Mouse (Mus musculus): Measurements from ENCODE around the gene Kcnab1. TPM values are rescaled to one million over a fixed set of nuclear protein-coding genes. Genes with fewer than 3 reads are reported as not detected.

Gene Kcnab1
- total and polyA plus RNA-seq, 3 experiments, result 0.82 to 4.5 (median 2.9) TPM

- DNase-seq, result no peak
- Histone ChIP-seq H3K27me3 (ENCODE audit: control insufficient read depth, insufficient read depth, low read length) (no peaks in the 10 kb centered on the region), H3K36me3 (ENCODE audit: control insufficient read depth, insufficient read depth, low read length) (no peaks in the 10 kb centered on the region), H3K4me3 (no peak overlapping the region), H3K27ac (no peak overlapping the region), H3K9ac (ENCODE audit: low read depth, low read length) (no peak overlapping the region), H3K79me2 (replicated peaks; ENCODE audit: control insufficient read depth, insufficient read depth, low read length) (no peaks in the 10 kb centered on the region), H3K4me1 (ENCODE audit: control insufficient read depth, insufficient read depth, low read length) (no peaks in the 10 kb centered on the region)
- TF ChIP-seq POLR2A (IDR thresholded peaks at IDR 0.05; ENCODE audit: insufficient read depth, low read depth, low read length) (no peak), CTCF (IDR thresholded peaks at IDR 0.05) (no peak), EP300 (IDR thresholded peaks at IDR 0.05; ENCODE audit: insufficient read depth, low read depth, low read length) (no peak)
- WGBS, result 82% methylated on average over 1 of the region's 1 CpGs
- intact Hi-C loops (cut with DNase I), result no loop called here
Observed at GRCm38 (mm10) chr3:65230978-65231377, 121.8 kb downstream of the Kcnab1 start.

GRCm38 (mm10) chr3:65231419-65232090 lies 122.4 kb downstream of the Kcnab1 start:
- no peak for TF ChIP-seq POLR2A (IDR thresholded peaks at IDR 0.05; ENCODE audit: insufficient read depth, low read depth, low read length)
- TF ChIP-seq CTCF (IDR thresholded peaks at IDR 0.05), result no peak
- TF ChIP-seq EP300 (IDR thresholded peaks at IDR 0.05; ENCODE audit: insufficient read depth, low read depth, low read length), result no peak
- Histone ChIP-seq H3K79me2 (replicated peaks; ENCODE audit: control insufficient read depth, insufficient read depth, low read length) (no peaks in the 10 kb centered on the region), H3K36me3 (ENCODE audit: control insufficient read depth, insufficient read depth, low read length) (no peaks in the 10 kb centered on the region), H3K9ac (ENCODE audit: low read depth, low read length) (no peak overlapping the region), H3K4me1 (ENCODE audit: control insufficient read depth, insufficient read depth, low read length) (no peaks in the 10 kb centered on the region), H3K27ac (no peak overlapping the region), H3K4me3 (no peak overlapping the region), H3K27me3 (ENCODE audit: control insufficient read depth, insufficient read depth, low read length) (no peaks in the 10 kb centered on the region)
- intact Hi-C loops (cut with DNase I), result no loop called here
- no peak for DNase-seq
- WGBS, result 69% methylated on average over 11 of the region's 11 CpGs

- H3K4me1 ChIP-seq (ENCODE audit: control insufficient read depth, insufficient read depth, low read length), result no peaks in the 10 kb centered on the region
- H3K4me3 ChIP-seq, result no peak overlapping the region
- no peaks in the 10 kb centered on the region for H3K79me2 ChIP-seq (replicated peaks; ENCODE audit: control insufficient read depth, insufficient read depth, low read length)
- TF ChIP-seq EP300 (IDR thresholded peaks at IDR 0.05; ENCODE audit: insufficient read depth, low read depth, low read length) (no peak), CTCF (IDR thresholded peaks at IDR 0.05) (no peak), POLR2A (IDR thresholded peaks at IDR 0.05; ENCODE audit: insufficient read depth, low read depth, low read length) (no peak)
- DNase-seq, result no peak
- H3K27me3 ChIP-seq (ENCODE audit: control insufficient read depth, insufficient read depth, low read length), result no peaks in the 10 kb centered on the region
- no peak overlapping the region for H3K27ac ChIP-seq
- intact Hi-C loops (cut with DNase I), result no loop called here
- 69% methylated on average over 6 of the region's 6 CpGs for WGBS
- H3K9ac ChIP-seq (ENCODE audit: low read depth, low read length), result no peak overlapping the region
- no peaks in the 10 kb centered on the region for H3K36me3 ChIP-seq (ENCODE audit: control insufficient read depth, insufficient read depth, low read length)
Observed at GRCm38 (mm10) chr3:65249023-65249422, 139.8 kb downstream of the Kcnab1 start.

- Histone ChIP-seq H3K4me1 (ENCODE audit: control insufficient read depth, insufficient read depth, low read length) (no peaks in the 10 kb centered on the region; the same call in 1 of the 2 replicates), H3K27me3 (ENCODE audit: control insufficient read depth, insufficient read depth, low read length) (no peaks in the 10 kb centered on the region), H3K79me2 (replicated peaks; ENCODE audit: control insufficient read depth, insufficient read depth, low read length) (no peaks in the 10 kb centered on the region), H3K9ac (ENCODE audit: low read depth, low read length) (no peak overlapping the region), H3K4me3 (no peak overlapping the region), H3K36me3 (ENCODE audit: control insufficient read depth, insufficient read depth, low read length) (no peaks in the 10 kb centered on the region), H3K27ac (no peak overlapping the region)
- TF ChIP-seq CTCF (IDR thresholded peaks at IDR 0.05) (no peak), POLR2A (IDR thresholded peaks at IDR 0.05; ENCODE audit: insufficient read depth, low read depth, low read length) (no peak), EP300 (IDR thresholded peaks at IDR 0.05; ENCODE audit: insufficient read depth, low read depth, low read length) (no peak)
- no peak for DNase-seq
- 58% methylated on average over 4 of the region's 4 CpGs for WGBS
- intact Hi-C loops (cut with DNase I), result no loop called here
Observed at GRCm38 (mm10) chr3:65260521-65260920, 151.3 kb downstream of the Kcnab1 start.

- Histone ChIP-seq H3K4me3 (no peak overlapping the region), H3K4me1 (ENCODE audit: control insufficient read depth, insufficient read depth, low read length) (no peaks in the 10 kb centered on the region; the same call in 1 of the 2 replicates), H3K27ac (no peak overlapping the region), H3K79me2 (replicated peaks; ENCODE audit: control insufficient read depth, insufficient read depth, low read length) (no peaks in the 10 kb centered on the region), H3K36me3 (ENCODE audit: control insufficient read depth, insufficient read depth, low read length) (no peaks in the 10 kb centered on the region), H3K27me3 (ENCODE audit: control insufficient read depth, insufficient read depth, low read length) (no peaks in the 10 kb centered on the region), H3K9ac (ENCODE audit: low read depth, low read length) (no peak overlapping the region)
- WGBS, result 56% methylated on average over 12 of the region's 12 CpGs
- intact Hi-C loops (cut with DNase I), result no loop called here
- no peak for TF ChIP-seq EP300 (IDR thresholded peaks at IDR 0.05; ENCODE audit: insufficient read depth, low read depth, low read length)
- TF ChIP-seq CTCF (IDR thresholded peaks at IDR 0.05), result no peak
- TF ChIP-seq POLR2A (IDR thresholded peaks at IDR 0.05; ENCODE audit: insufficient read depth, low read depth, low read length), result no peak
- no peak for DNase-seq
Observed at GRCm38 (mm10) chr3:65262506-65263422, 153.6 kb downstream of the Kcnab1 start.

- Histone ChIP-seq H3K27ac (no peak overlapping the region), H3K9ac (ENCODE audit: low read depth, low read length) (no peak overlapping the region), H3K36me3 (ENCODE audit: control insufficient read depth, insufficient read depth, low read length) (no peaks in the 10 kb centered on the region), H3K4me3 (no peak overlapping the region), H3K27me3 (ENCODE audit: control insufficient read depth, insufficient read depth, low read length) (no peaks in the 10 kb centered on the region), H3K79me2 (replicated peaks; ENCODE audit: control insufficient read depth, insufficient read depth, low read length) (no peaks in the 10 kb centered on the region), H3K4me1 (ENCODE audit: control insufficient read depth, insufficient read depth, low read length) (no peaks in the 10 kb centered on the region)
- TF ChIP-seq POLR2A (IDR thresholded peaks at IDR 0.05; ENCODE audit: insufficient read depth, low read depth, low read length) (no peak), CTCF (IDR thresholded peaks at IDR 0.05) (no peak), EP300 (IDR thresholded peaks at IDR 0.05; ENCODE audit: insufficient read depth, low read depth, low read length) (no peak)
- intact Hi-C loops (cut with DNase I), result no loop called here
- WGBS, result 82% methylated on average over 1 of the region's 1 CpGs
- no peak for DNase-seq
Observed at GRCm38 (mm10) chr3:65273317-65273716, 164.1 kb downstream of the Kcnab1 start.

Measured in heart, adult 2 months (tissue).